Mouse (Mus musculus) lung, adult 2 months (tissue): ENCODE data around the gene Oas2. TPM values are rescaled to one million over a fixed set of nuclear protein-coding genes. Genes with fewer than 3 reads are reported as not detected.

Experiments
- DNase-seq: peaks from one replicate; pipeline ENCODE4 v3.0.0; 2022
- H3K4me1 ChIP-seq: fragments of 200-500 bp; 2 replicates; pipeline ENCODE4 v1.6.1; 2011; ENCODE audit warnings: low read length; ENCODE audit not compliant: control insufficient read depth, insufficient read depth
- H3K4me3 ChIP-seq: fragments of 200-500 bp; replicated peaks from 2 replicates; pipeline ENCODE3; 2011; ENCODE audit warnings: low read depth, mild to moderate bottlenecking, control low read depth, low read length; ENCODE audit errors: extremely low read depth
- CTCF ChIP-seq: fragments of 200-500 bp; IDR thresholded peaks from 2 replicates; pipeline ENCODE4 v1.5.1; 2011; ENCODE audit warnings: mild to moderate bottlenecking, low read length, control low read depth; ENCODE audit not compliant: insufficient read depth
- POLR2A ChIP-seq: fragments of 200-500 bp; IDR thresholded peaks from 2 replicates; pipeline ENCODE4 v1.6.1; 2011; ENCODE audit warnings: low read depth, mild to moderate bottlenecking, control low read depth, low read length, borderline replicate concordance; ENCODE audit errors: extremely low read depth
- WGBS: fragments of 180-500 bp; shearing (Covaris S2); methylation state at CpG from one replicate; pipeline ENCODE4 v1.1.7; 2018; 5-methylcytosine and 5-hydroxymethylcytosine counted together
- polyA plus RNA-seq: library from polyadenylated mRNA; depleted of rRNA; stranded (reverse); fragments of >200 nt; gene quantifications from 2 replicates; pipeline ENCODE4 v1.2.3, GENCODE M21; 2012

Gene Oas2
- polyA plus RNA-seq, 1 experiment = 4.5 TPM

DNA sequence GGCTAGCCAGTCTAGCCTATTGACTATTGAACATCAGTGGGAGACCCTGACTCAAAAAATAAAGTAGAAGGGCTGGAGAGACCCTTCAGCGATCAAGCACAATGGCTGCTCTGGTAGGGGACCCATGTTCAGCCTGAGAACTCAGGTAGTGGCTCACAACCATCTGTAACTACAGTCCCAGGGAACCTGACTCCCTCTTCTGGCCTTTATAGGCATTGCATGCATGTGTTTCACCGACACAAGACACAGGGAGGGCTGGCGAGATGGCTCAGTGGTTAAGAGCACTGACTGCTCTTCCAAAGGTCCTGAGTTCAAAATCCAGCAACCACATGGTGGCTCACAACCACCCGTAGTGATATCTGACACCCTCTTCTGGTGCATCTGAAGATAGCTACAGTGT lies 7.5 kb downstream of the Oas2 start:
- 34% methylated on average over 4 of the region's 4 CpGs for WGBS
- no peak for TF ChIP-seq POLR2A
- peak; percentile 37 for TF ChIP-seq CTCF
- Histone ChIP-seq H3K4me3 (no peak overlapping the region), H3K4me1 (no peaks in the 10 kb centered on the region)
- DNase-seq = no peak

DNA sequence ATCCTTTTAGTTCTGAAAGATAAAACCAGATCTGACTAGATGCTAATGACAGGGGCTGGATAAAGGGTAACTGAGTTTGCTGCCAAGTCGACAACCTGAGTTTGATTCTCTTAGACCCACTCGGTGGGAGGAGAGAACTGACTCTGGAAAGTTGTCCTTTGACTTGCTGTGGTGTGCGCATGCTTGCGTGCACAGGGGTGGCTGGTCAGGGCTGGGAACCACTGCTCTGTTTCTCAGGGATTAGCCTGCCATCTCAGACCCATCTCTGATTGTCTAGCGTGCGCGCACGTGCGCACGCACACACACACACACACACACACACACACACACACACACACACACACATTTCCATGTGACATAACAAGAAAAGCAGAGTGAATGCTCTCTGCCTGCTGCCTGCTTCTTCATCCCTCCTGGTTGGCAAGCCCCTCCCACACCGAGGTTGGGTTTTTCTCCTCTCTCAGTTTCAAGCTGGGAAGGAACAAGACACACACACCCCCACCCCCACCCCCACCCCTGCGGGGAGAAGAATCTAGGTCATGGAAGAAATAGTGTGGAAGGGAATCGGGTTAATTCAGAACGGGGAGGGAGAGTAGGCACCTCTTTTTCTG lies 15.2 kb downstream of the Oas2 start:
- Histone ChIP-seq H3K4me1 (no peaks in the 10 kb centered on the region), H3K4me3 (no peak overlapping the region)
- WGBS = 73% methylated on average over 14 of the region's 14 CpGs
- no peak for TF ChIP-seq POLR2A
- TF ChIP-seq CTCF = no peak
- no peak for DNase-seq

DNA sequence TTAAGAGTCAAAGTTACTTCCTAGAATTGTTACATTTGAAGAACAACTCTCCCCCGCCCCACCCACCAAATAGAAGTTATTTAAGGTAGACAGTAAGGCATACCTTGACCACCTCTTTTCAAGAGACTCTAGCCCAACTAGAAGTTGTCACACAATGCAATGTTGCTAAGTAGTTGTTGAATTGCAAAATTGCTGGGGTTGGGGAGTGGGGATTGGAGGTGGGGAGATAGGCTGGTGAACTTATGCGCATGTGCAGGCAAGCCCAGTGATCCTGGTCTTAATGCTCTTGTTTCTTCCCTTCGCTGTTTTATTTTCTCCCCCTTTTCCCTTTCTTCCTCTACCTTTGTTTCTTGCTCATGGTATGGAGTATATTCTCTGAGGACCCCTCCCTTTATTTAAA lies 16.0 kb downstream of the Oas2 start:
- WGBS = 81% methylated on average over 3 of the region's 3 CpGs
- Histone ChIP-seq H3K4me3 (no peak overlapping the region), H3K4me1 (no peaks in the 10 kb centered on the region)
- TF ChIP-seq POLR2A = no peak
- no peak for TF ChIP-seq CTCF
- no peak for DNase-seq

DNA sequence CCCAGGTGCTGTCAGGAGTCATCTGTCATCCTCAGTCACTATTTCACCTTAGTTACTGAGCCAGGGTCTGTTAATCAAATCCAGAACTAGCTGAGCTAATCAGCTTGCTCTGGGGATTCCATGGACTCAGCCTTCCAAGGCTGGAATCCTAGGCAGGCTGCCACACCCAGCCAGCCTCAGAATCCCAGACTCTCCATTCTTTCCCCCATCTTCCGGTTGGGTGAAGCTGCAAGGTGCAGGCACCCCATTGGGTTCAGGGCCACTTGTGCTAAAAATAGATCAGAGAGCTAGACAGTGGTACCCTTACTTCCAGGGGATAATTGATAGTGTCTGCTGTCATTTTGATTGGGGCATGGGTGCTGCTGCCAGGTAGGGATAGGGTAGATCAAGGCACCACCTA lies 16.9 kb downstream of the Oas2 start:
- 68% methylated on average over 1 of the region's 1 CpGs for WGBS
- Histone ChIP-seq H3K4me1 (no peaks in the 10 kb centered on the region), H3K4me3 (no peak overlapping the region)
- no peak for DNase-seq
- TF ChIP-seq CTCF (no peak), POLR2A (no peak)

DNA sequence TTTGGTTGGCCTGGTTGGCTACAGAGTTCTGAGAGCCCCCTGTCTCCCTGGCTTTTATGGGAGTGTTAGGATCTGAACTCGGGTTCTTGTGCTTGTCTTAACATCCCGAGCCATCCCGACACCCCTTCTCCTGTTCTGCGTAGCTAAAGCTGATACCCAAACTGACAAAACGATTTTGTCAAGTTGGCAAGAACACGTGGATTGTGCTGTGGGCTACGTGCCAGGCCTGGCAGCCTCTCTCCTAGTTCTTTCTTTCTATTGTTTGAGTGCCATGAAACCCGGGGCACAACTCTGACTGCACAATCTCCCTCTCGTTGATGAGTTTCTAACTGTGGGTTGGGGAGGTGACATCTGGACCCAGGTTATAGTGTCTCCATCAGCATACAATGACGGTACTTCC lies 20.3 kb downstream of the Oas2 start:
- 59% methylated on average over 10 of the region's 10 CpGs for WGBS
- no peaks in the 10 kb centered on the region for H3K4me1 ChIP-seq
- no peak overlapping the region for H3K4me3 ChIP-seq
- TF ChIP-seq POLR2A (no peak), CTCF (no peak)
- no peak for DNase-seq

DNA sequence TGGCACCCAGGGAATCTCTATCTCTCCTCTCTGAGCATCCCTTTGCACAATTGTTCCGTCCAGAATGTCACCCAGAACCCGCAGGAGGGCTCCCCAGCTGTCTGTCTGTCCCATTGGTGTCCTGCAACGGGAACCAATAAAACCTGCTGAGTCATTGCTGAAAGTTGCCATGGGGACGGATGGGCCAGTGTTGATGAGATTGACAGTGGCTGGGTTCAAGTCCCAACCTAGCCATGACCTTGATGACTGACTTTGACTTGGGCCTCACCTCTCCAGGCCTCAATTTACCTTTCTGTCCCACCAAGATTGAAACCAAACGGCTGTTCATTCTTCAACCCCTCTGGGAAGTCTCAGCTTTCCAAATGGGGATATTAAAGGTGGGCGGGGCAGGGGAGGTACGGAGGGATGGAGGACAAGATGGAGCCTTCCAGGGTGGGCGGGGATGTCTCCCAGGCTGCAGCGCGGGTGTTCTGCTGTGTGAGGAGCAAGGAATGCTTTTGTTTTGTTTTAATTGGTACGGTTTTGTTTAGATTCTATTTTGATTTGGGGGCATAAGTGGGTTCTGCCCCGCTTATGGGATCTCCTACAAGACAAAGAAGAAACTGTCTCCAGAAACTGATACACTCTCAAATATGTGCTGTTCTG lies 23.7 kb downstream of the Oas2 start:
- no peak for TF ChIP-seq POLR2A
- TF ChIP-seq CTCF = no peak
- 57% methylated on average over 12 of the region's 12 CpGs for WGBS
- H3K4me3 ChIP-seq = no peak overlapping the region
- H3K4me1 ChIP-seq = no peaks in the 10 kb centered on the region
- DNase-seq = no peak

DNA sequence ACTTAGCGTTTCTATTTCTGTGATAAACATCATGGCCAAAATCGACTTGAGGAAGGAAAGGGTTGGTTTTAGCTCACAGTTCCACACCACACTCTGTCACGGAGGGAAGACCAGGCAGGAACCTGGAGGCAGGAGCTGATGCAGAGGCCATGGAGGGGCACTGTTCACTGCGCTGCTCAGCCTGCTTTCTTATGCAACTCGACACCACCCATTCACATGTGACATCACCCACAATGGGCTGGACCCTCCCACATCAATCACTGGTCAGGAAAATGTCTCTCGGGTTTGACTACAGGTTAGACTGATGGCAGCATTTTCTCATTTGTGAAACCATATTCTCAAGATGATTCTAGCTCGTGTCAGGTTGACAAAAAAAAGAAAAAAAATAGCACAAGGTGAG lies 28.6 kb downstream of the Oas2 start:
- no peaks in the 10 kb centered on the region for H3K4me1 ChIP-seq
- TF ChIP-seq CTCF = no peak
- no peak for TF ChIP-seq POLR2A
- 43% methylated on average over 7 of the region's 7 CpGs for WGBS

DNA sequence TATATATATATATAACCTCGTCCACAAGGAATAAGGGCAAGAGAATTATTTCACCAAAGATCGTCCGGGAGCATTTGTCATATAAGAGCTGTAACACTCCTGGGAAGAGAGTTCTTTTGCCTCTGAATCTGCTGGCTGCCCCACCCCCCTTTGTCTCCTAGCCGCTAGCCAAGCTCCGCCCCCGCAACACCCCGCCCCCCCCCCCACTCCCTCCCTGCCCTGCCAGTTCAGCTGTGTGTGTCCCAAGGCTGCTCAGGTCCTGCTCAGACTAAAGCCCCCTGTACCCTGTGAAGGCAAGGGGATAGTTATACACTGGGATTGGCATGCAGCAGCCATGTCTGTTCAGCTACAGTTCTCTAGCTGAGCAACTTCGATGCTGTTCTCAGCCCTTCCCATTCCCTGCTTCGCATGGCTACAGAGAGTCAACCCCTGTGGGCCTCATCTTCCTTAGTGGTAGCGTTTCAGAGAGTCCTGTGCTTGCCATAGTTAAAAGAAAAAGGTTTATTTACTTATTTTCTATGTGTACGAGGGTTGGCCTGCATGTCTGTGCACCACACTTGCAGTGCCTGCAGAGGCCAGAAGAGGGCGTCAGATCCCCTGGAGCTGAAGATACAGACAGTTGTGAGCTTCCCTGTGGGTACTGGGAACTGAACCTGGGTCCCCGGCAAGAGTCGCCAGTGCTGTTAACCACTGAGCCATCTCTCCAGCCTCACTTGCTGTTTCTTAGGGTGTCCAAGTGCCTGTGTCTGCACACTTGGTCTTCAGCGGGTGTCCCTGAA lies 30.9 kb downstream of the Oas2 start:
- Histone ChIP-seq H3K4me3 (no peak overlapping the region), H3K4me1 (no peaks in the 10 kb centered on the region)
- WGBS = 44% methylated on average over 14 of the region's 15 CpGs
- DNase-seq = no peak
- no peak for TF ChIP-seq POLR2A
- no peak for TF ChIP-seq CTCF

More for the DNA sequence above, 28.6 kb downstream of the Oas2 start:
- no peak overlapping the region for H3K4me3 ChIP-seq
- DNase-seq = no peak

DNA sequence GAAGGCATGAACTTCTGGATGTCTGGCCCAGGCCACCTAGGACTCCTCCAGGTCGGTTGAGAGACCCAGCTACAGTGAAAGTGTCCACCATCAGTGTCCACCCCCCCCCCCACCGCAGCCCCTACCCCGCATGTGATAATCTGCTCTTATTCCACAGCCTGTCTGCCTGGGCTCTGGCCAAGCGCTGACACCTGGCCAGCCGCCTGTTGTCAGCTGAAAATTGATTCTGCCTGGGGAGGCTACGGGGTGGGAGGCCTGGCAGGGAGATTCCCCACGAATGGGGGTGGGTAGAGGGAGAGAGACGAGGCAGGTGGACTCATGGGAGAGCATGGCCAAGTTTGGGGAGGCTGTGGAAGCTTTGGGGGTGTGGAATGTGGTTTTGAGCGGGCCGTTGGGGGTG lies 32.5 kb downstream of the Oas2 start:
- no peak for DNase-seq
- TF ChIP-seq CTCF = no peak
- no peak for TF ChIP-seq POLR2A
- Histone ChIP-seq H3K4me1 (no peaks in the 10 kb centered on the region), H3K4me3 (no peak overlapping the region)
- 65% methylated on average over 10 of the region's 10 CpGs for WGBS
